Mouse (Mus musculus) olfactory bulb, adult 2 months (tissue): ENCODE results near the gene Bmt2. TPM values are rescaled to one million over a fixed set of nuclear protein-coding genes. Genes with fewer than 3 reads are reported as not detected.

ENCODE experiments used
- H3K27ac ChIP-seq: fragments of 200-500 bp; 2 replicates; pipeline ENCODE4 v1.5.1; 2012; ENCODE audit warnings: low read depth, low read length; ENCODE audit not compliant: insufficient read depth
- H3K4me1 ChIP-seq: fragments of 200-500 bp; 2 replicates; pipeline ENCODE4 v1.6.1; 2012; ENCODE audit warnings: low read length; ENCODE audit not compliant: control insufficient read depth, insufficient read depth
- H3K4me3 ChIP-seq: fragments of 200-500 bp; 2 replicates; pipeline ENCODE4 v1.5.1; 2012; ENCODE audit warnings: mild to moderate bottlenecking, low read depth, low read length, moderate library complexity; ENCODE audit not compliant: insufficient read depth
- CTCF ChIP-seq: fragments of 200-500 bp; IDR thresholded peaks from 2 replicates; pipeline ENCODE4 v1.5.1; 2012; ENCODE audit warnings: low read depth, mild to moderate bottlenecking, low read length, moderate library complexity; ENCODE audit not compliant: insufficient read depth
- POLR2A ChIP-seq: fragments of 200-500 bp; IDR thresholded peaks from 2 replicates; pipeline ENCODE4 v1.6.1; 2012; ENCODE audit warnings: mild to moderate bottlenecking, low read depth, low read length, moderate library complexity; ENCODE audit not compliant: insufficient read depth
- WGBS: fragments of 180-500 bp; shearing (Covaris S2); methylation state at CpG from one replicate; pipeline ENCODE4 v1.1.7; 2018; 5-methylcytosine and 5-hydroxymethylcytosine counted together
- polyA plus RNA-seq: library from polyadenylated mRNA; stranded (reverse); fragments of >200 nt; gene quantifications from 2 replicates; pipeline ENCODE4 v1.2.4, GENCODE M21; 2012; ENCODE audit warnings: low replicate concordance; ENCODE audit not compliant: missing spikeins, insufficient read depth, insufficient read length

The Bmt2 gene
- polyA plus RNA-seq, 1 experiment = not detected

DNA sequence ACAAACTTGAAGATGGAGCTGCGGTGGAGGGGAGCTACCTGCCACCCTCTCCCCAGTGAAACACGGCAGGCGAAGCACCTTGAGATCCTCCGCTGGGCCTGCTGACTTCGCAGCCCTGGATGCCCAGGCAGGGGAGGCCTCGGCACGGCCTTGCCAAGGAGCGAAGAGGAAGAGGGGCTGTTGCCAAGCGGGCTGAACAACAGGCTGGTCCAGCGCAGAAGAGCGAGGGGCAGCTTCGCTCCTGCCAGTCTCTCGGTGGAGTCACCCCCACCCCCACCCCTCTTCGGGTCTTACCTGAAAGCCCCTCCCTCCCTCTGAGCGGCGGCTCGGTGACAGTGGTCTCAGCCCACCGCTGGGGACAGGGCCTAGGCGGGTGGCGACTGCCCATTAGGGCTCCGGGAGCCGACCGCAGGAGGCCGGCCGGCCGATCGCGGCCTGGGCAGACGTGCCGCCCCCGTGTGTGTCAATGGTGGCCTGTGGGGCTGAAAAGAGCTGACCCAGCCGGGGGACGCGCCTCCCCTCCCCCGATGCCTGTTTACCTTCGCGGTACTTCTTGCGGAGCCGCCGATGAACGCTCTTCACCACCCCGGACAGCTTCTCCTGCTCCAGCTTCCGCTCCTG, 515 bp downstream of the Bmt2 start:
- TF ChIP-seq CTCF (no peak), POLR2A (no peak)
- Histone ChIP-seq H3K4me1 (peaks cover 4% of the 10 kb centered on the region), H3K27ac (peak overlapping the region; percentile 81), H3K4me3 (peak overlapping the region; percentile 96)
- under 1% methylated on average over 42 of the region's 43 CpGs for WGBS

DNA sequence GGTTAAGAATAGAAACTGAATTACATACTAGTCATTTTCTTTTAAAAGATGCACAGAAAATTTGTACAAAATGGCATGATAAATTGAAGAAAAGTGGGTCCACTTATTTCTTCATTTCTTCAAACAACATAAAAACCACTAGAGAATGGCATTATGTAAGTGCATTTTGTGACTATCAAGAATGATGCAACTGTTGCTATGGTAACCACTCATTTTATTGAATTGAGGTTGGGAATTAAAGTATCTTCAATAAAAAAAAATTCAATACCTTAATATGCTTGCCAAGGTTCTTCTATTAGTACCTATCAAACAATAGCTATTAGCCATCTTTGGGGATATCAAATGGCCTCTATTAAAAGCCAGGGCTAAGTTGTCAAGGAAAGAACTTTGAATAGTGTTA, 1.6 kb downstream of the Bmt2 start:
- no peak overlapping the region for H3K4me3 ChIP-seq
- TF ChIP-seq CTCF (no peak), POLR2A (no peak)
- H3K27ac ChIP-seq = no peak overlapping the region
- H3K4me1 ChIP-seq = peaks cover 4% of the 10 kb centered on the region

DNA sequence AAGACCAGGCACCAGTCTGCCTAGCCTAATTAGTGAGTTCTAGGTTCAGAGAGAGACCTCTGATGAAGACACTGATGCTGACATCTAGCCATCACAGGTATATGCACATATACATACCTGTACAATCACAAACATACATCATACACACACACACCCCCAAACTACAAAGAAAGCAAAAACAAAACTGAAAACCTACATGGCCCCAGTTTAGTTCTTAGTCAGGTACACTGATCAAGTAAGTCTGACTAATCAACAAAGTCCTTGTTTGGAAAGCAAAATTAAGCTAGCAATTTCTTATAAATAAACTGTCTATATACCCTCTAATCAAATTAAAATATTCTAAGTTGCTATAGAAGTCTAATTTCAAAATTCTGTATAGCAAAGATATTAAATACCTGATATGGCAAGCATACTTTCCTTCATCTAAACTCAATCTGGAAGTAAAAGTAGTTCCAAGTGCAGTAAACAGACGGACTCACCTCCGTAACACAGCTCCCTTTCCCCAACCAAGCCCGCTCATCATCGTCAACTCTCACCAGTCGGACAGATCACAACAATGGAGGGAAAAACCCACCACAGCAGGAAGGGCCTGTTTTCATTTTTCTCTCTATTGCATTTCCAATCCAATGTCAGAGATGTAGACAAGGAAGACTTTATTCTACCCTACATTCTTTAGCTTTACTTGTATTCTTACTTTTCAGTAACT, 3.0 kb downstream of the Bmt2 start:
- 77% methylated on average over 5 of the region's 5 CpGs for WGBS
- peak overlapping the region; percentile 10; the same call in 1 of the 2 replicates for H3K4me3 ChIP-seq
- no peak for TF ChIP-seq POLR2A
- no peak for TF ChIP-seq CTCF

DNA sequence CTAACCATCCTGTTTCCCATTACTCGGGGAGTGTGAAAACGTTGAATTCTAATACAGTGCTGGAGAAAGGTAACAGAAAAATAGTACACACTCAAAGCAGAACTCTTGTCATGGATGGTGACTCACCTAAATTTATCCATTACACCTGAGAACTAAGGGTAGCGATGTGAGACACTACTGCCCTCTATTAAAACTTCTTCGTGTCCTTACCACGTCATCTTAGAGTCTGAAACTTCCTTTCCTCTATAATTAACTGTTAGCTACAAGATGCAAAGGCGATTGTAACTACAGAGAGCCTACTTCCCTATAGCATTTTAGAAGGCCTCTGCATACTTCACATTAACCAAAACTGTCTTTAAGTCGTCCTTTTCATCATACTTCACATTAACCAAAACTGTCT, 12.1 kb downstream of the Bmt2 start:
- H3K4me1 ChIP-seq = no peaks in the 10 kb centered on the region
- H3K4me3 ChIP-seq = no peak overlapping the region
- 74% methylated on average over 7 of the region's 7 CpGs for WGBS
- TF ChIP-seq POLR2A (no peak), CTCF (no peak)
- no peak overlapping the region for H3K27ac ChIP-seq

More for the DNA sequence above, 3.0 kb downstream of the Bmt2 start:
- no peak overlapping the region for H3K27ac ChIP-seq
- peaks cover 4% of the 10 kb centered on the region for H3K4me1 ChIP-seq

DNA sequence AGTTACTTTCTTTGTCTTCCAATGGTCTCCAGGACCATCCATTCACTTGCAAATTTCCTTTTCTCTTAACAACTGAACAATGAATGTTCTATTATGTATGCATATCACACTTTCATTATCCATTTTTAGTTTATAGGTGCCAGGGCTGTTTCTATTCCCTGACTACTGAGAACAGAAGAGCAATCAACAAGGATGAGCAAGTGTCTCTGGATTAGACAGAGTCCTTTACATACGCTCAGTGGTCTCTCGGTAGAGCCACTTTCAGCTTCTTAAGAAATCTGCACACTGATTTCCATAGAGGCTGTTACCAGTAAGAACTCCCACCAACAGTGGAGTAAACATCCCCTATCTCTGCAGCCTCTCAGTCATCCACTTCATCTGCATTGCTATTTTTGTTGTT, 19.8 kb downstream of the Bmt2 start:
- WGBS = 57% methylated on average over 2 of the region's 2 CpGs
- Histone ChIP-seq H3K27ac (no peak overlapping the region), H3K4me3 (no peak overlapping the region), H3K4me1 (0 out of 2 replicates have a peak, but pooled peaks cover 2% of the 10 kb centered on the region)
- TF ChIP-seq CTCF (no peak), POLR2A (no peak)

DNA sequence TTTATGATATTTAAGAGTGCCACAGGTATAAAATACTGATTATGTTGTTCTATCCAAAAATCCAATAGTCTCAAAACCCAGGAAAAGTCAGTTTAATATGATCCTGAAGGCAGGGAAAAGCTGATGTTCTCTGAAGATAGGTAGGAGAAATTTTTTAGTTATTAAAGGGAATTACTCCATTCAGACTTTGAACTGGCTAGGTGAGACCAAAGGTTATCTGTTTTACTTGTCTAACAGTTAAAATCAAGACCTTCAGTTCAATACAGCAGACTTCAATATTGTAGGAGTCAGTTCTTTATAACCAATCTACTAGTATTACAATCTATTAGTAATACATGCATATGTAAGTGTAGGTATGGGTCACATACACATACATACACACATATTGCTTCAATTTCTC, 23.7 kb downstream of the Bmt2 start:
- no peak overlapping the region for H3K4me3 ChIP-seq
- no peak overlapping the region for H3K27ac ChIP-seq
- TF ChIP-seq CTCF (no peak), POLR2A (no peak)
- no peaks in the 10 kb centered on the region for H3K4me1 ChIP-seq

DNA sequence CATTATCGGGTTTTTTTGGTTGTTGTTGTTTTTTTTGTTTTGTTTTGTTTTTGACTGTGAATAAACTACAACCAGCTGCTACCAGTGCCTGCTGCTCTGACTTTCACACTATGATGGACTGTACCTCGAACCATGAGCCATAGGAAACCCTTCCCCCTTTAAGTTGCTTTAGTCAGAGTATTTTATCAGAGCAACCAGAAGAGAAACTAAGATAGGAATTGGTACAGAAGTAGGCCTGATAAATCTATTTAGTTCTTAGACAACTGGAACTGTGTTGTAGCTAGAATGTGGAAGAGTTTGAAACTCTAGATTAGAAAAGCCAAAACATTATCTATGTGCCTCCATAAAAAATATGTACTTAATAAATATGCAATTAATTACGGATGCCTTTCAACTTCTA, 25.5 kb downstream of the Bmt2 start:
- no peak overlapping the region for H3K4me3 ChIP-seq
- no peak overlapping the region for H3K27ac ChIP-seq
- 95% methylated on average over 3 of the region's 3 CpGs for WGBS
- no peaks in the 10 kb centered on the region for H3K4me1 ChIP-seq
- no peak for TF ChIP-seq CTCF
- TF ChIP-seq POLR2A = no peak

DNA sequence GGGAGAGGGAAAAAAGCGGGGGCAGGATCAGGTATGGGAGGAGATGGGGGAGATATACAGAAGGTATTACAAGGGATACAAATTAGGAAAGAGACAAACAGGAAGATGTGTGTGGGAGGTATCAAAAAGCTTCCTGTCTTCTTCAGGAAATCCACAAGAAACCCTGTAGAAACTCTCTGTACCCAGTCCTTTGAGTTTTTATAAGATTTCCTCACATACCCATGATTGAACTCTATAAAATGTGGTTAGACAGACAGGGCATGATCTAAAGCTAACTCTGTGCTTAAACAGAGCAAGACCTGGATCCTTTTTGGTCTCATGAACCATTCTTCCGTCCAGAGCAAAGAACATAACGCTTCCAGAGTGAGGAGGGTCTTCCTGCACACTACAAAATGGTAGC, 26.9 kb downstream of the Bmt2 start:
- H3K4me3 ChIP-seq = no peak overlapping the region
- 98% methylated on average over 3 of the region's 3 CpGs for WGBS
- no peak for TF ChIP-seq POLR2A
- no peak for TF ChIP-seq CTCF
- no peak overlapping the region for H3K27ac ChIP-seq
- H3K4me1 ChIP-seq = no peaks in the 10 kb centered on the region

DNA sequence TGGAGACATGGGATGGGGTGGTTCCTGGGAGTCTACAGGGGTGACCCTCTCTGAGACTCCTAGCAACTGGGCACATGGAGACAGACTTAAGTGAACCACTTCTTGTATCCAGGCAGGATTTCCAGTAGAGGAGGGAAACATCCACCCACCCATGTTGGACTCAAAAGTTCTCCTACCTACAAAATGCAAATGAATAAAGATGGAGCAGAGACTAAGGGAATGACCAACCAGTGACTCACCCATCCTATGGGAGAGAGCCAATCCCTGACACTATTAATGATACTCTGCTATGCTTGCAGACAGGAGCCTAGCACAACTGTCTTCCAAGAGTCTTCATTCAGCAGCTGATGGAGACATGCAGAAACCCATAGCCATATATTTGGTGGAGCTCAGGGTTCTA, 29.5 kb downstream of the Bmt2 start:
- Histone ChIP-seq H3K4me1 (no peaks in the 10 kb centered on the region), H3K4me3 (no peak overlapping the region), H3K27ac (no peak overlapping the region)
- TF ChIP-seq CTCF = no peak
- no peak for TF ChIP-seq POLR2A
